Mouse (Mus musculus) regulatory T cell (primary cell): ENCODE measurements around the gene Gm20388.

Experiments used
- in situ Hi-C: fragments of 300-600 bp; cut with MboI, MseI; formaldehyde crosslinking; loops from one replicate; pipeline ENCODE4 v1.15.1; 2025; ENCODE audit warnings: high pct_unique_total_duplicates

Gm20388 gene

DNA sequence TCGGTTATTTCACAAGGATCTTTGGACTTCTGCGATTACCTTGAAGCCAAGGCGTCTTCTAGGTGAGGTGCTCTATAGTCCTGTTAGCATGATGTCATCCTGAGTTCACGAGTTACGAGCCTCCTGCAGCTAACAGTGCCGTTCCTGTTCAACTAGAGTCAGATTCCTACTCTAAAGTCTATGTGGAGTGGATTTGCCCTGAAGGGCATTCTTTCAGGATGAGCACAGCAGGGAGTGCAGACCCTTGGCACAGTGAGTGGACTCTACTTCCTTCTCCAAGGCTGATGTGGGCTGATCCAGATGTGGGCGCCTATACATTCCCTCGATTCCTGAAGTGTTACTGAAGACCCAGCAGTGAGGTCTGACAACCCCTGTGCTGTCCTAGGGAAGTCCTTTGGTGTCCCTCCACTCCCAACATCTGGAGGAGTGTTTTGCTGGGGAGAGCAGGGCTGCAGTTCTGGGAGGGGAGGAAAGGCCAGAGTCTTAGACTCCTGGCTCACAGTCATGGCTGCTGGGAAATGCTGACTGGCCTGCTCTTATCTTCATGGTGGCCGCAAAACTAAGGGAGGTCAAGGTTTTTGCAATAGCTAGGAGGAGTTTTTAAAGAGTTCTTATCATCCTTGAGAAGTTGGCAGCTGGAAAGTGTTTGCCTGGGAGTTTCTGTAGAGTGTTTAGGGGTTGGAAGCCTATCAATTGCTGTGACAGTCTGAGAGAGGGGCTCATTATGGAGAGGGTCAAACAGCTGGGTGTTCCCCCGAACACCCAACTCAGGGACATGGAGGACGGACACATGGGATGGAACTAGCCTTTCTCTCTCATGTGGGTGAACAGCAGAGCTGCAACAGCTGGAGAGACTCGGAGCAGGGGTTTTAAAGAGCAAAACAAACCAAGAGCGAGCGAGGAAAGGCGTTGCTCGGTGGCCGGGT lies 3737.9 kb downstream of the Gm20388 start:
- in situ Hi-C loops: no loop called here

GRCm38 (mm10) chr8:123649483-123649882 lies 3738.8 kb downstream of the Gm20388 start:
- in situ Hi-C loops: no loop called here

DNA sequence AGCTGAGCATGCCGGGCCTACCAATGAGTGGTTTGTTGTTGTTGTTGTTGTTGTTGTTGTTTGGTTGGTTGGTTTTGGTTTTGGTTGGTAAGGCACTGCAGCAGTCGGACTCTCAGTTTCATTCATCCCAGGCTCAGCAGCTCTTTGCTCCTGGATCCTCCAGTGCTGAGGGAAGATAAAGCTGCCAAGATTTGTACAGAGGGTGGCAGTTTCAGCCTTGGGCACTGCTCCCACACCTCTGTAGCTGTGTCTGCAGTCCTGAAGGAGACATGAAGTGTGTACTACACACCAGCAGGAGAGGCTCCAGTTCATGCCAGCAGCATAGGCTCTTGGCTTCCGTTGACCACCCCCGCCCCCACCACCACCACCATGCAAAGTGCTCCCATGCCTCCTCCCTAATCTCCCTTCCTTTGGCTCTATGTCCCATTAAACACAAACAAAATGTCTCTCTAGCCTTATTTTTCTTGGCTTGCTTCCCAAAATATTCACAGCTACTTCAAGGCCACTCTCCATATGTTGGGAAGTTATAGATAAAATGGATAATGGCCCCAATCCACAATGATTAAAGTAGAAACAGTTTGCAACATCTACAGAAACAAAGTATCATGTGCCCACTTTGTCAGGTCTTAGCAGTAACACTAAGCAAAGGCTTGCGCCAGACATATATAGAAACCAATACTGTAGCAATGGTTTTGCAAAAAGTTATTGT lies 3740.9 kb downstream of the Gm20388 start:
- in situ Hi-C loops: no loop called here

DNA sequence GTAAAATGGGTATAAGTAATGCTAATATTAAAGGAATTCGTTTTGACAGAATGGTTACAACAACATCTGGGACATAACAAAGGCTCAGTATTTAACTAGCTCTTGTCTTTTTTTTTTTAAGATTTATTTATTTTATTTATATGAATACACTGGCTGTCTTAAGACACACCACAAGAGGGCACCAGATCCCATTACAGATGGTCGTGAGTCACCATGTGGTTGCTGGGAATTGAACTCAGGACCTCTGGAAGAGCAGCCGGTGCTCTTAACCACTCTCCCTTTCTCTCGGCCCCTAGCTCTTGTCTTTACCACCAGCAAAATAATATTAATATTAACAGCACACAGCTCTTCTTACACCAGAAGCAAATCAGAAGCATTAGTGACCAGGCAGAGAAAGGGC lies 3742.0 kb downstream of the Gm20388 start:
- in situ Hi-C loops: no loop called here

- in situ Hi-C loops: no loop called here
Observed at GRCm38 (mm10) chr8:123653308-123653993, 3742.8 kb downstream of the Gm20388 start, which contains the start of gene Rhou. Gene Rhou, plus strand, starts transcription at chr8:123653929.

DNA sequence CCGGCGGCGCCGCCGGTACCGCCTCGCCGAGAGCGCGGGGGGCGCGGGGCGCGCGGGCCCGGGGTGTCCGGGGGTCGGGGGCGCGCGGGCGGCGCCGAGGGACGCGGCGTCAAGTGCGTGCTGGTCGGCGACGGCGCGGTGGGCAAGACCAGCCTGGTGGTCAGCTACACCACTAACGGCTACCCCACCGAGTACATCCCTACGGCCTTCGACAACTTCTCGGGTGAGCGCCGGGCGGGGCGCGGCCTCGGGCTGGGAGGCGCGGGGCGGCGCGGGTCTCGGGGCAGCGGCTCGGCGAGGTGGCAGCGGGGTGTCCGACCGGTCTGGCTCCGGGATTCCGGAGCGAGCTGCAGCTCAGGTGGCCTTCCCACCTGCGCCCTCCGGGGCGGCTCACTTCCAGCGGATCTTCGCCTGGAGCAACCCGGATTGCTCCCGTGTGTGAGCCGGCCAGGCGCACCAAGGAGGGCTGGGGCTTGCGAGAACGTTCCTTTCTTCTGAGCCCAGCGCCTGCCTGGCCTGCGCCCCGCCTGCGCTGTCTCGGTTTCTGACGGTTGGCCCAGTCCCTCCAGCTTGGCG lies 3743.4 kb downstream of the Gm20388 start:
- in situ Hi-C loops: no loop called here

DNA sequence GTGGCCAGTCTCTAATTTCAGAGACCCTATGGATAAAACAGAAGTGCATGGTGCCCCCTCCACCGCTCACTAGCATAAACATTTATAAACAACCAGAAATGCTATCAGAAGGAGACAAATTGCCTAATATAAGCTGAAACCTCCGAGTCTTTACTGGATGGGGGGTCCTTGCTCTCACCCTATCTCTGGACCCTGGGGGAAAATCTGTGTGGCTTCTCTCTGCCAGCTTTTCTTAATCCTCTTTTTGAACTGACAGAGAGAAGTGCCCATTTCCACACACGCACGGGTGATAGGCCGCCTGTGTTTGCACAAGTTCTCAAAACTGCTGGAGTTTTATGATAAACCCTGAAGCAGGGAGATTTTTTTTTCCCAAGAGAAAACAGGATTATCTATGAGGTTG lies 3744.1 kb downstream of the Gm20388 start:
- in situ Hi-C loops: no loop called here

DNA sequence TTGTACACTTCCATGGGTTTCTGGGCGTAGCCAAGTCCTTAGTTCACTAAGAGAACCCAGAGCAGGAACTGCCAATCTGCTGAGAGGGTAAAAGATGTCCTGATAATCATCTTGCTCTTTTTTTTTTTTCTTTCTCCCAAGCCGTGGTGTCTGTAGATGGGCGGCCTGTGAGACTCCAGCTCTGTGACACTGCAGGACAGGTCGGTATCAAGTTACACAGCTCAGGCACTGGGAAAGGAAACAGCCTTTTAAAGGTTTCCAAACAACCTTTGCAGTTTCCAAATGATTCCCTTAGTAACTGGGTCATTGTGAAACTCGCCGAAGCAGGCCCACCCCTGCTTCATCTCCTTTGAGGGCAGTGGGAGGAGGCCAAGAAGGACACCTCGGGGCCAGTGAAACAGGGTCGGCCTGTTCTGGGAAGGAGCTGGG lies 3744.7 kb downstream of the Gm20388 start:
- in situ Hi-C loops: no loop called here

GRCm38 (mm10) chr8:123657826-123658225 lies 3747.2 kb downstream of the Gm20388 start:
- in situ Hi-C loops: no loop called here

- in situ Hi-C loops: no loop called here
Observed at GRCm38 (mm10) chr8:123659469-123660057, 3748.9 kb downstream of the Gm20388 start.

- in situ Hi-C loops: no loop called here
Observed at GRCm38 (mm10) chr8:123661515-123661914, 3750.9 kb downstream of the Gm20388 start.

DNA sequence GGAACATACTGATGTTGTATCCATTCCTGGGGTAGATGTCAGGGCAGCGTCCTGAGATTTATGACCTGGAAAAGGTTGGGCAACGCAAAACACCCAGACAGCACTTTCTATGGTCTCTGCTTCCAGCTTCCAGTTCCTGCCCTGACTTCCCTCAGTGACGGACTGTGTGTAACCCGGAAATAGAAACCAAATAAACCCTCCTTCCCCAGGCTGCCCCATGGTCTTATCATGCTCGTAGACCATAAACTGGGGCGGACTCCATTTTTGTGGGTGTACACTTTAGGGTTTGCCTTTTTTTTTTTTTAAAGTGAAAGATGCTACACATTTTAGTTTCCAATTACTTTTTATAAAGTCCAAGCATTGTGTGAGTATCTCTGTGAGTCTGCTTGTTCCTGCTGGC lies 3754.9 kb downstream of the Gm20388 start:
- in situ Hi-C loops: no loop called here

DNA sequence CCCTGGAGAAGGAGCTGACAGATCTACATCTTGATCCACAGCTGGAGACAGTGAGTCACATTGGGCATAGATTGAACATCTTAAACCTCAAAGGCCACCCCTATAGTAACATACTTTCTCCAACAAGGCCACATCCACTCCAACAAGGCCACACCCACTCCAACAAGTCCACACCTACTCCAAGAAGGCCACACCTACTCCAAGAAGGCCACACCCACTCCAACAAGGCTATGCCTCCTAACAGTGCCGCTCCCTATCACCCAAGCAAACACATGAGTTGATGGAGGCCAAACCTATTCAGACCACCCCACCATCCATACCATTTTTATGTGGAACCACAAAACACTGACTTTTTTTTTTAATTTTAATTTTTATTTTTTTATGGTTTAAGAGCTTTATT lies 3756.2 kb downstream of the Gm20388 start:
- in situ Hi-C loops: no loop called here

DNA sequence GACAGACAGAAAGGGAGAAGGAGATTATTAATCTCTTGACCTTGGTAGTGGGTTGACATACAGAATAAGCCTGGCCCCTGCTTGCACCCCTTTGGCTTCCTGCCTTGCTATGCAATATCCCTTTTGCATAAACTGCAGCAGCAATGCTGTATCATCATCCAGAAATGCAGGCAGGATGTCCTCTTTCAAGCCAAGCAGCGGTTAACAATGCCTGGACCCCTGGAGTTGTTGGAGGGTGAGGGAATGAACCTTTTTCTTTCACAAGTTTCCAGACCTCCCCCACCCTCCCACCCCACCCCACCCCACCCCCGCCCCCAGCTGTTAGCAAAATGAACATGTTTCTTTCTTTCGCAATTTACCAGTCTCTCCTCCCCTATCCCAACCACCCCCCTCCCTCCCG lies 3758.0 kb downstream of the Gm20388 start:
- in situ Hi-C loops: no loop called here

DNA sequence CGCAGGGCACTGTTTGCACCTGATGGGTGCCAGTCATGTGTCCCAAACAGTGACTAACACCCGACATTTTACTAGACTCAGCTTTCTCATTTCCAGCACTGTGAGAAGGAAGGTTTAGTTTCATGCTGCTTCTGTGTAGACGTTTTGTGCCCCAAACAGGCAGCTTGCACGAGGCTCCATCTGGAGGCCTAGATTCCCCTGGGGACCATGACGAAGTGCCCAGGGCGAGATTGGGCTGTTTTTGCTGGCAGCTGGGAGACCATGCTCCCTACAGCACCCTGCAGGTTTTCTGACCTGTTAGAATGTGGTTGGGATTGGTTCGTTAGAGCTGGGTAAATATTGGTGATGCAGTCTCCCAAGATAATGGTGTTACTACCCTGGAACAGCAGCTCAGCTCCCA lies 3760.1 kb downstream of the Gm20388 start:
- in situ Hi-C loops: no loop called here

DNA sequence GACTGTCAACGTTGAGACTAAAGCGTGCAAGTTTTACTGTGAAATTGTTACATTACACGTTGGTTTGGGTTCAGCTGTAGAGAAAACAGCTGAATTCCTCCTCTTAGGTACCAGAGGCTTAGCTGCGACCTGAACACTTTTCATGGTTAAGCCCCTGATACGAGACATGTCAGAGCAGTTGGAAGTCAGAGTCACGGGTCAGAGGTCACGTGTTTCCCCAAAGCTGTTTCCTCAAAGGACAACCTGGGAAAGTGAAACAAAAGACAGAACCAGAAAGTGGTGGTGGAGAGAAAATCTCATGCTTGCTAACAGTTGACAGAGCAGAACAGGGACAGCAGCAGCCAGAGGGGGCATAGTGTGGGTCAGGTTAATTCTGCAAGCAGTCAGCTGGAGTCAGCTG lies 3760.8 kb downstream of the Gm20388 start:
- in situ Hi-C loops: no loop called here

- in situ Hi-C loops: no loop called here
Observed at GRCm38 (mm10) chr8:123672648-123673047, 3762.0 kb downstream of the Gm20388 start.

DNA sequence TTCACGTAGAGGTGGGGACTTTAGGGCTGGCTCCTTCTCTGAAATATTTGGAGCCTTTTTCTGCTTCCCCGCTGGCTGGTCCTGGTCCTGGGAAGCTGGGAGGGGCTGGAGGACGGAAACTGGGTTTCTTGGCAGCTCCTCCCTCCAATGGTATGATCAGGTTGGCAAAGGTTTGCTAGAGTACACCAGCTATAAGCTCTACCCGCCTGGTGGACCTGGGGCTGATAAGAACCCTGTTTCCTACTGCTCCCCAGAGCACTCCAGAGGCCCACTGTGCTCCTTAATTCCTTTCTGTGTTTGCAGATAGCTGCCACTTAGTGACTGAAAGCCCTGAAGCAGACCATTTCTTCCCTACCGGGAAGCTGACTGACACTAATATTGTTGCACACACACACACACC lies 3765.0 kb downstream of the Gm20388 start:
- in situ Hi-C loops: no loop called here

GRCm38 (mm10) chr8:123678390-123678789 lies 3767.7 kb downstream of the Gm20388 start:
- in situ Hi-C loops: no loop called here

GRCm38 (mm10) chr8:123682073-123682761 lies 3771.6 kb downstream of the Gm20388 start:
- in situ Hi-C loops: no loop called here

GRCm38 (mm10) chr8:123683321-123683720 lies 3772.7 kb downstream of the Gm20388 start:
- in situ Hi-C loops: no loop called here
